Mouse (Mus musculus): Measurements from ENCODE around the gene Dach1. TPM values are rescaled to one million over a fixed set of nuclear protein-coding genes. Genes with fewer than 3 reads are reported as not detected.
A peak's percentile ranks its signal among the peaks of the same experiment; 100 is the strongest.

Dach1 gene
- polyA plus RNA-seq, 1 experiment from 2014 or later, result 8.6 TPM

DNA sequence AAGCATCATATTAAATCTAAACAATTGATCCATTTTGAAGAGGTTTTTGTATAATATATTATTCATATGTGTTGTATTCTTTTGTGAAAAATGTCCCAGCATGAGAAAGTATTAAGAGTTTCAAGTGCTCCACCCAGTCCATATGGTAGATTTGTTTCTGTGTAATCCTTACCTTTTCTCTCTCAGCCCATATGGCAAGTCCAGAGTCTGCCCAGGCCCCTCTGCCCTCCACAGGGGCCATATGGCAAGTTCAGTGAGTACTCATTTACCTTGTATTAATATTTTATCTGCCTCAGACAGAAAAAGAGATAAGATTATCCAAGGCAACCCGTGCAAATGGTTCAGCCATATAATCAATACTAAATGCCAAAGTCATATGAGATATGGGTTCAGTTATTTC lies 314.2 kb downstream of the Dach1 start:
- Histone ChIP-seq H3K4me2 (ENCODE audit: low read length) (no peak overlapping the region), H3K4me3 (replicated peaks; ENCODE audit: low read length) (no peak overlapping the region), H3K36me3 (ENCODE audit: control insufficient read depth, insufficient read depth) (no peaks in the 10 kb centered on the region), H3K9ac (replicated peaks; ENCODE audit: low read depth, low read length) (no peak overlapping the region), H3K9me3 (ENCODE audit: control insufficient read depth, low read length) (no peaks in the 10 kb centered on the region), H3K4me1 (replicated peaks; ENCODE audit: control insufficient read depth, insufficient read depth, low read length) (no peaks in the 10 kb centered on the region), H3K27ac (ENCODE audit: low read length) (no peak overlapping the region), H3K27me3 (replicated peaks; ENCODE audit: control insufficient read depth, insufficient read depth, low read length) (no peaks in the 10 kb centered on the region; the same call in 1 of the 2 replicates)
- WGBS, result 69% methylated on average over 1 of the region's 1 CpGs
- ATAC-seq, result no peak

DNA sequence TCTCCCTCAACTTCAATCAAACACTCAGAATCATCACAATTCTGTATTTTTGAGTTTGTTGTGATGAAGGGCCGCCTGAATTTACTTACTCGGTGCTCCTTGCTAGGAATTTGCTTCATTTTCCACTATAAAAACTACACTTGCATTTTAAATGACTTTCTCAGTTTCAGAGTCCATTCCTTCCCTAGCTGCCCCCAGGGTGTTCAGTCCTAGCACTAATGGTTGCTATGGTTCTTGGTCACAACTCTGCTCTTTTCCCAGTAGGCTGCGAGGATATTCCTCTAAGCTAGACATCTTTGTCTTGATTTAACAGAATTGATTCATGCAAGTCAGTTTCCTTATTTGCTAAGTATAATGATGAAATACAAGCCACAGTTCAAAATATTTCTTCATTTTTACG lies 319.1 kb downstream of the Dach1 start:
- 80% methylated on average over 4 of the region's 4 CpGs for WGBS
- no peak for ATAC-seq
- H3K36me3 ChIP-seq (ENCODE audit: control insufficient read depth, insufficient read depth), result no peaks in the 10 kb centered on the region

DNA sequence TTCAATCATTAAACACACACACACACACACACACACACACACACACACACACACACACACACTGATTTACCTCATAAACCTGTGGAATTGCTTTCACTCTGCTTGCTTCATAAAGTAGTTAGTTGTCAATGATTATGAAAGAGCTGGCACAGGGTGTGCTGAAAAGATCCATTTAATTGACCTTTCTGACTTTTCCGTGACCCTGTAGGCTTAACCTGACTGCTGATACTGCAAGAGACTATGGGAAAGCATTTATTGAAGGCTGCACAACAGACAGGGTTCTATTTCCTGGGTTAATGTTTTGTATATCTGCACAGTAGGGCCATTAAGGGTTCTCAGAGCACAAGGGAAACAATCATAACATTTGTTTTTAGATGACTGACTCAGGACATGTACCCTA lies 321.9 kb downstream of the Dach1 start:
- H3K27ac ChIP-seq (ENCODE audit: low read length), result no peak overlapping the region
- no peaks in the 10 kb centered on the region for H3K9me3 ChIP-seq (ENCODE audit: control insufficient read depth, low read length)
- 63% methylated on average over 1 of the region's 1 CpGs for WGBS
- H3K27me3 ChIP-seq (replicated peaks; ENCODE audit: control insufficient read depth, insufficient read depth, low read length), result no peaks in the 10 kb centered on the region
- H3K4me3 ChIP-seq (replicated peaks; ENCODE audit: low read length), result no peak overlapping the region
- H3K4me1 ChIP-seq (replicated peaks; ENCODE audit: control insufficient read depth, insufficient read depth, low read length), result no peaks in the 10 kb centered on the region
- no peak overlapping the region for H3K4me2 ChIP-seq (ENCODE audit: low read length)
- no peak for ATAC-seq
- H3K36me3 ChIP-seq (ENCODE audit: control insufficient read depth, insufficient read depth), result no peaks in the 10 kb centered on the region
- no peak overlapping the region for H3K9ac ChIP-seq (replicated peaks; ENCODE audit: low read depth, low read length)

More for the DNA sequence above, 319.1 kb downstream of the Dach1 start:
- no peak overlapping the region for H3K9ac ChIP-seq (replicated peaks; ENCODE audit: low read depth, low read length)
- no peak overlapping the region for H3K27ac ChIP-seq (ENCODE audit: low read length)
- no peaks in the 10 kb centered on the region for H3K4me1 ChIP-seq (replicated peaks; ENCODE audit: control insufficient read depth, insufficient read depth, low read length)
- H3K9me3 ChIP-seq (ENCODE audit: control insufficient read depth, low read length), result no peaks in the 10 kb centered on the region
- no peak overlapping the region for H3K4me2 ChIP-seq (ENCODE audit: low read length)
- no peak overlapping the region for H3K4me3 ChIP-seq (replicated peaks; ENCODE audit: low read length)
- H3K27me3 ChIP-seq (replicated peaks; ENCODE audit: control insufficient read depth, insufficient read depth, low read length), result no peaks in the 10 kb centered on the region

DNA sequence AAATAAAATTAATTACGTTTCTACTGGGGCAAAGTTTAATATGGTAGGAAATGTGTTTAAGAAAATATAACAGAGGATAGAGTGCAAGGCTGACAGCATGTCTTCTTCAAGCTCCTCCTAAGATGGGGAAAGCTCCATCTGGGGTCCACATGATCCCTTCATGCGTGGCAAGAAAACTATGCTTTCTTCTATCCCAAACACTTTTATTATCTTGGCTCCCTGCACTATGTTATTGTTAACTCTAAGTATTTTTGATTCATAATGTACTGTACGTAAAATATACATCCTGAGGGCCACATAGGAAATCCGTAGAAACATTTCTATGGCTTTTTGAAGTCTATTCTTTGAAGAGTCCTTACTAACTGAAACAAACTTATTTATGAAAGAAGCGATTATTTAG lies 330.3 kb downstream of the Dach1 start:
- Histone ChIP-seq H3K27ac (ENCODE audit: low read length) (no peak overlapping the region), H3K4me1 (replicated peaks; ENCODE audit: control insufficient read depth, insufficient read depth, low read length) (no peaks in the 10 kb centered on the region), H3K36me3 (ENCODE audit: control insufficient read depth, insufficient read depth) (no peaks in the 10 kb centered on the region), H3K27me3 (replicated peaks; ENCODE audit: control insufficient read depth, insufficient read depth, low read length) (no peaks in the 10 kb centered on the region), H3K9ac (replicated peaks; ENCODE audit: low read depth, low read length) (no peak overlapping the region), H3K4me2 (ENCODE audit: low read length) (no peak overlapping the region), H3K9me3 (ENCODE audit: control insufficient read depth, low read length) (no peaks in the 10 kb centered on the region), H3K4me3 (replicated peaks; ENCODE audit: low read length) (no peak overlapping the region)
- WGBS, result 88% methylated on average over 5 of the region's 5 CpGs
- no peak for ATAC-seq

GRCm38 (mm10) chr14:97829865-97830264 lies 339.7 kb downstream of the Dach1 start:
- ATAC-seq, result no peak
- H3K27me3 ChIP-seq (replicated peaks; ENCODE audit: control insufficient read depth, insufficient read depth, low read length), result no peaks in the 10 kb centered on the region
- H3K36me3 ChIP-seq (ENCODE audit: control insufficient read depth, insufficient read depth), result no peaks in the 10 kb centered on the region
- no peaks in the 10 kb centered on the region for H3K4me1 ChIP-seq (replicated peaks; ENCODE audit: control insufficient read depth, insufficient read depth, low read length)
- H3K27ac ChIP-seq (ENCODE audit: low read length), result no peak overlapping the region
- H3K9me3 ChIP-seq (ENCODE audit: control insufficient read depth, low read length), result no peaks in the 10 kb centered on the region
- no peak overlapping the region for H3K4me2 ChIP-seq (ENCODE audit: low read length)
- no peak overlapping the region for H3K4me3 ChIP-seq (replicated peaks; ENCODE audit: low read length)
- H3K9ac ChIP-seq (replicated peaks; ENCODE audit: low read depth, low read length), result no peak overlapping the region
- WGBS, result 81% methylated on average over 3 of the region's 3 CpGs

DNA sequence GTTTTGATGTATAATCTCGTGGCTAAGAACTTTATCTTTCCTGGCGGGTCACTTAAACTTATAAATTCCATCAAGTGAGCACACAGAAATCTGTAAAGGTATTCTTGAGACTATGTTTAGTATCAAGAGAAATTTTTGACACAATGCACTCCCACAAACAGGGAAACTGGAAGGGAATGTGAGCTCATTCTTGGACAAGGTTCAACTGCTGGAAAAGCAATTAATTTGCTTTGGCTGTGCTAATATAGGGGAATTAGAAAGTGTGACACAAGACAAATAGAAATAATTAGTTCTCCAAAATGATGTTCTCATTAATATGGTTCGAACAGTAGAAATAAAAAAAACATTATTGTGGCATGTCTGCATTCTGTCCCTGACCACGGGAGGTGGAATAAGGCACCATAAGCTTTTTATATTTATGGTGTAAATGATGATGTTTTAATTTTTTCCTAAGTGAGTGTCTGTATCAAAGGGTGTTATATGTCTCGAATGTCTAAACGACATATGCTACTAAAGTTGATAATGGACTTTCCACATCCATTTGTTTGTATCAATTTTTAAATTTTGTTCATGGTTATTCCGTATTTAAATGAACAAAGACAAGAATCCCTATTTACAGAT lies 354.9 kb downstream of the Dach1 start:
- Histone ChIP-seq H3K36me3 (ENCODE audit: control insufficient read depth, insufficient read depth) (no peaks in the 10 kb centered on the region), H3K9ac (replicated peaks; ENCODE audit: low read depth, low read length) (no peak overlapping the region), H3K27ac (ENCODE audit: low read length) (no peak overlapping the region), H3K27me3 (replicated peaks; ENCODE audit: control insufficient read depth, insufficient read depth, low read length) (no peaks in the 10 kb centered on the region), H3K4me2 (ENCODE audit: low read length) (no peak overlapping the region), H3K4me3 (replicated peaks; ENCODE audit: low read length) (no peak overlapping the region), H3K9me3 (ENCODE audit: control insufficient read depth, low read length) (no peaks in the 10 kb centered on the region), H3K4me1 (replicated peaks; ENCODE audit: control insufficient read depth, insufficient read depth, low read length) (peaks cover 4% of the 10 kb centered on the region)
- ATAC-seq, result peak; percentile 75
- WGBS, result 23% methylated on average over 7 of the region's 7 CpGs

GRCm38 (mm10) chr14:97813557-97813956 lies 356.0 kb downstream of the Dach1 start:
- Histone ChIP-seq H3K4me3 (replicated peaks; ENCODE audit: low read length) (no peak overlapping the region; the same call in 1 of the 2 replicates), H3K9ac (replicated peaks; ENCODE audit: low read depth, low read length) (no peak overlapping the region), H3K36me3 (ENCODE audit: control insufficient read depth, insufficient read depth) (no peaks in the 10 kb centered on the region), H3K4me2 (ENCODE audit: low read length) (peak overlapping the region; percentile 40), H3K27ac (ENCODE audit: low read length) (no peak overlapping the region), H3K9me3 (ENCODE audit: control insufficient read depth, low read length) (no peaks in the 10 kb centered on the region), H3K4me1 (replicated peaks; ENCODE audit: control insufficient read depth, insufficient read depth, low read length) (peaks cover 4% of the 10 kb centered on the region), H3K27me3 (replicated peaks; ENCODE audit: control insufficient read depth, insufficient read depth, low read length) (no peaks in the 10 kb centered on the region)
- ATAC-seq, result peak; percentile 54; the same call in 1 of the 2 replicates
- WGBS, result 30% methylated on average over 11 of the region's 11 CpGs

GRCm38 (mm10) chr14:97795385-97795952 lies 374.1 kb downstream of the Dach1 start:
- no peaks in the 10 kb centered on the region for H3K9me3 ChIP-seq (ENCODE audit: control insufficient read depth, low read length)
- peaks cover 3% of the 10 kb centered on the region; the same call in 1 of the 2 replicates for H3K4me1 ChIP-seq (replicated peaks; ENCODE audit: control insufficient read depth, insufficient read depth, low read length)
- H3K27ac ChIP-seq (ENCODE audit: low read length), result no peak overlapping the region
- H3K9ac ChIP-seq (replicated peaks; ENCODE audit: low read depth, low read length), result no peak overlapping the region
- no peak for ATAC-seq
- WGBS, result 89% methylated on average over 5 of the region's 5 CpGs
- H3K4me3 ChIP-seq (replicated peaks; ENCODE audit: low read length), result no peak overlapping the region
- H3K36me3 ChIP-seq (ENCODE audit: control insufficient read depth, insufficient read depth), result no peaks in the 10 kb centered on the region
- no peaks in the 10 kb centered on the region for H3K27me3 ChIP-seq (replicated peaks; ENCODE audit: control insufficient read depth, insufficient read depth, low read length)
- H3K4me2 ChIP-seq (ENCODE audit: low read length), result no peak overlapping the region

- no peak overlapping the region for H3K4me3 ChIP-seq (replicated peaks; ENCODE audit: low read length)
- H3K27me3 ChIP-seq (replicated peaks; ENCODE audit: control insufficient read depth, insufficient read depth, low read length), result no peaks in the 10 kb centered on the region
- no peak for ATAC-seq
- H3K9me3 ChIP-seq (ENCODE audit: control insufficient read depth, low read length), result no peaks in the 10 kb centered on the region
- H3K9ac ChIP-seq (replicated peaks; ENCODE audit: low read depth, low read length), result no peak overlapping the region
- H3K4me1 ChIP-seq (replicated peaks; ENCODE audit: control insufficient read depth, insufficient read depth, low read length), result no peaks in the 10 kb centered on the region
- no peaks in the 10 kb centered on the region for H3K36me3 ChIP-seq (ENCODE audit: control insufficient read depth, insufficient read depth)
- H3K27ac ChIP-seq (ENCODE audit: low read length), result no peak overlapping the region
- H3K4me2 ChIP-seq (ENCODE audit: low read length), result no peak overlapping the region
- 93% methylated on average over 2 of the region's 2 CpGs for WGBS
These were observed 395.3 kb downstream of the Dach1 start for GRCm38 (mm10) chr14:97774135-97774767.
